Mouse (Mus musculus) embryonic facial prominence, embryonic 10.5 days (tissue): Measurements from ENCODE around the gene Lias. TPM values are rescaled to one million over a fixed set of nuclear protein-coding genes. Genes with fewer than 3 reads are reported as not detected.

Experiments used
- DNase-seq: peaks from one replicate; pipeline ENCODE4 v3.0.0-alpha.2; 2017; ENCODE audit warnings: low spot score
- H3K27ac ChIP-seq: fragments of 300-500 bp; sonication (generic); replicated peaks from 2 replicates; pipeline ENCODE4 v1.5.1; 2016; ENCODE audit warnings: mild to moderate bottlenecking
- H3K27me3 ChIP-seq: fragments of 300-500 bp; sonication (generic); replicated peaks from 2 replicates; pipeline ENCODE4 v1.6.1; 2016; ENCODE audit warnings: low read depth, mild to moderate bottlenecking; ENCODE audit not compliant: poor library complexity, severe bottlenecking
- H3K36me3 ChIP-seq: fragments of 300-500 bp; sonication (generic); replicated peaks from 2 replicates; pipeline ENCODE4 v1.6.1; 2016; ENCODE audit warnings: mild to moderate bottlenecking, moderate library complexity
- H3K4me1 ChIP-seq: fragments of 300-500 bp; sonication (generic); 2 replicates; pipeline ENCODE4 v1.6.1; 2016
- H3K4me3 ChIP-seq: fragments of 300-500 bp; sonication (generic); 2 replicates; pipeline ENCODE4 v1.5.1; 2016; ENCODE audit warnings: mild to moderate bottlenecking, moderate library complexity
- H3K9me3 ChIP-seq: fragments of 300-500 bp; sonication (generic); 2 replicates; pipeline ENCODE4 v1.6.1; 2016; ENCODE audit warnings: mild to moderate bottlenecking
- WGBS: fragments of 180-500 bp; shearing (Covaris S2); methylation state at CpG from one replicate; pipeline ENCODE4 v1.1.7; 2016; 5-methylcytosine and 5-hydroxymethylcytosine counted together
- polyA plus RNA-seq: library from polyadenylated mRNA; unstranded; fragments of >200 nt; fragmentation: Nextera tagmentation; extraction: Ambion mirVana; gene quantifications from 2 replicates; pipeline ENCODE4 v1.2.1, GENCODE M21; 2016

Gene Lias
- polyA plus RNA-seq, 1 experiment from 2014 or later, result 68.4 TPM

GRCm38 (mm10) chr5:65434471-65435362 is 43.4 kb downstream of the Lias start:
- peaks cover 27% of the 10 kb centered on the region for H3K4me1 ChIP-seq
- 7% methylated on average over 15 of the region's 15 CpGs for WGBS
- H3K27me3 ChIP-seq, result no peaks in the 10 kb centered on the region
- H3K9me3 ChIP-seq, result no peaks in the 10 kb centered on the region
- H3K4me3 ChIP-seq, result peak overlapping the region; percentile 82
- peak; percentile 44 for DNase-seq
- H3K36me3 ChIP-seq, result no peaks in the 10 kb centered on the region; the same call in 1 of the 2 replicates
- H3K27ac ChIP-seq, result peak overlapping the region; percentile 90

GRCm38 (mm10) chr5:65435363-65435805 is 44.1 kb downstream of the Lias start:
- Histone ChIP-seq H3K36me3 (no peaks in the 10 kb centered on the region; the same call in 1 of the 2 replicates), H3K27ac (peak overlapping the region; percentile 90), H3K27me3 (no peaks in the 10 kb centered on the region), H3K4me3 (peak overlapping the region; percentile 82), H3K9me3 (no peaks in the 10 kb centered on the region), H3K4me1 (peaks cover 27% of the 10 kb centered on the region)
- no peak for DNase-seq
- WGBS, result under 1% methylated on average over 47 of the region's 47 CpGs

GRCm38 (mm10) chr5:65435806-65436561 is 44.7 kb downstream of the Lias start, which contains the start of gene Ugdh:
Gene Ugdh, minus strand, starts transcription at chr5:65435949.
- H3K9me3 ChIP-seq, result no peaks in the 10 kb centered on the region
- no peaks in the 10 kb centered on the region for H3K36me3 ChIP-seq
- peaks cover 27% of the 10 kb centered on the region for H3K4me1 ChIP-seq
- peak within 1 kb of the TSS; percentile 90 for H3K27ac ChIP-seq
- no peaks in the 10 kb centered on the region for H3K27me3 ChIP-seq
- peak; percentile 98 for DNase-seq
- peak within 1 kb of the TSS; percentile 82 for H3K4me3 ChIP-seq
- under 1% methylated on average over 51 of the region's 51 CpGs for WGBS

GRCm38 (mm10) chr5:65438041-65438440 is 46.7 kb downstream of the Lias start:
- Histone ChIP-seq H3K4me3 (no peak overlapping the region), H3K4me1 (peaks cover 24% of the 10 kb centered on the region), H3K36me3 (no peaks in the 10 kb centered on the region), H3K9me3 (no peaks in the 10 kb centered on the region), H3K27ac (no peak overlapping the region), H3K27me3 (no peaks in the 10 kb centered on the region)
- DNase-seq, result no peak

GRCm38 (mm10) chr5:65444981-65445380 is 53.7 kb downstream of the Lias start:
- WGBS, result 79% methylated on average over 5 of the region's 6 CpGs
- Histone ChIP-seq H3K27me3 (no peaks in the 10 kb centered on the region), H3K9me3 (no peaks in the 10 kb centered on the region), H3K36me3 (no peaks in the 10 kb centered on the region; the same call in 1 of the 2 replicates), H3K4me1 (0 out of 2 replicates have a peak, but pooled peaks cover 3% of the 10 kb centered on the region), H3K4me3 (no peak overlapping the region), H3K27ac (no peak overlapping the region)
- no peak for DNase-seq

GRCm38 (mm10) chr5:65446756-65447155 is 55.5 kb downstream of the Lias start:
- Histone ChIP-seq H3K9me3 (no peaks in the 10 kb centered on the region), H3K27ac (no peak overlapping the region), H3K4me1 (0 out of 2 replicates have a peak, but pooled peaks cover 3% of the 10 kb centered on the region), H3K27me3 (no peaks in the 10 kb centered on the region), H3K4me3 (no peak overlapping the region), H3K36me3 (no peaks in the 10 kb centered on the region; the same call in 1 of the 2 replicates)
- WGBS, result 84% methylated on average over 2 of the region's 2 CpGs
- no peak for DNase-seq

- Histone ChIP-seq H3K9me3 (no peaks in the 10 kb centered on the region), H3K27ac (no peak overlapping the region), H3K4me3 (no peak overlapping the region), H3K36me3 (no peaks in the 10 kb centered on the region; the same call in 1 of the 2 replicates), H3K4me1 (0 out of 2 replicates have a peak, but pooled peaks cover 3% of the 10 kb centered on the region), H3K27me3 (no peaks in the 10 kb centered on the region)
- DNase-seq, result no peak
- 79% methylated on average over 2 of the region's 2 CpGs for whole genome bisulfite sequencing
Observed at GRCm38 (mm10) chr5:65447826-65448225, 56.5 kb downstream of the Lias start.

GRCm38 (mm10) chr5:65448941-65449340 is 57.6 kb downstream of the Lias start:
- no peak overlapping the region for H3K27ac ChIP-seq

GRCm38 (mm10) chr5:65454771-65455170 is 63.5 kb downstream of the Lias start:
- Histone ChIP-seq H3K27me3 (no peaks in the 10 kb centered on the region), H3K4me3 (no peak overlapping the region), H3K36me3 (no peaks in the 10 kb centered on the region), H3K27ac (no peak overlapping the region), H3K4me1 (peaks cover 29% of the 10 kb centered on the region), H3K9me3 (no peaks in the 10 kb centered on the region)
- DNase-seq, result no peak
- WGBS, result 78% methylated on average over 5 of the region's 5 CpGs

More at GRCm38 (mm10) chr5:65448941-65449340, 57.6 kb downstream of the Lias start:
- 84% methylated on average over 4 of the region's 4 CpGs for WGBS
- DNase-seq, result no peak
- Histone ChIP-seq H3K36me3 (no peaks in the 10 kb centered on the region; the same call in 1 of the 2 replicates), H3K27me3 (no peaks in the 10 kb centered on the region), H3K9me3 (no peaks in the 10 kb centered on the region), H3K4me3 (no peak overlapping the region), H3K4me1 (0 out of 2 replicates have a peak, but pooled peaks cover 3% of the 10 kb centered on the region)

- DNase-seq, result peak; percentile 73
- Histone ChIP-seq H3K4me1 (peaks cover 29% of the 10 kb centered on the region), H3K36me3 (no peaks in the 10 kb centered on the region; the same call in 1 of the 2 replicates), H3K27me3 (no peaks in the 10 kb centered on the region), H3K4me3 (no peak overlapping the region), H3K27ac (peak overlapping the region; percentile 83), H3K9me3 (no peaks in the 10 kb centered on the region)
- WGBS, result 54% methylated on average over 7 of the region's 7 CpGs
Observed at GRCm38 (mm10) chr5:65457086-65457827, 66.0 kb downstream of the Lias start.

- no peaks in the 10 kb centered on the region; the same call in 1 of the 2 replicates for H3K36me3 ChIP-seq
- no peak for DNase-seq
- peaks cover 29% of the 10 kb centered on the region for H3K4me1 ChIP-seq
- H3K27me3 ChIP-seq, result no peaks in the 10 kb centered on the region
- peak overlapping the region; percentile 83 for H3K27ac ChIP-seq
- no peak overlapping the region for H3K4me3 ChIP-seq
- WGBS, result 79% methylated on average over 5 of the region's 5 CpGs
- no peaks in the 10 kb centered on the region for H3K9me3 ChIP-seq
Observed at GRCm38 (mm10) chr5:65457846-65458245, 66.5 kb downstream of the Lias start.

GRCm38 (mm10) chr5:65459454-65459853 is 68.2 kb downstream of the Lias start:
- DNase-seq, result no peak
- Histone ChIP-seq H3K36me3 (no peaks in the 10 kb centered on the region; the same call in 1 of the 2 replicates), H3K27me3 (no peaks in the 10 kb centered on the region), H3K27ac (no peak overlapping the region), H3K4me1 (peaks cover 29% of the 10 kb centered on the region), H3K4me3 (no peak overlapping the region), H3K9me3 (no peaks in the 10 kb centered on the region)
- 93% methylated on average over 3 of the region's 3 CpGs for WGBS
